Mouse (Mus musculus) layer of hippocampus, adult 8-10 months (tissue): ENCODE results near the gene Nr1h4. TPM values are rescaled to one million over a fixed set of nuclear protein-coding genes. Genes with fewer than 3 reads are reported as not detected.

Experiments used
- DNase-seq, 2 experiments: peaks; one replicate each; pipeline ENCODE4 v3.0.0; 2022; ENCODE audit warnings: low spot score in 2 of 2
- total RNA-seq, 4 experiments: library from RNA; stranded (reverse); gene quantifications; 2 replicates each; pipeline ENCODE4 v1.2.4; 2022

The Nr1h4 gene
- total RNA-seq, 4 experiments from 2014 or later: 0.14 to 0.54 (median 0.21) TPM

GRCm38 (mm10) chr10:89521790-89522431 lies 11.5 kb downstream of the Nr1h4 start:
- DNase-seq: no peak

DNA sequence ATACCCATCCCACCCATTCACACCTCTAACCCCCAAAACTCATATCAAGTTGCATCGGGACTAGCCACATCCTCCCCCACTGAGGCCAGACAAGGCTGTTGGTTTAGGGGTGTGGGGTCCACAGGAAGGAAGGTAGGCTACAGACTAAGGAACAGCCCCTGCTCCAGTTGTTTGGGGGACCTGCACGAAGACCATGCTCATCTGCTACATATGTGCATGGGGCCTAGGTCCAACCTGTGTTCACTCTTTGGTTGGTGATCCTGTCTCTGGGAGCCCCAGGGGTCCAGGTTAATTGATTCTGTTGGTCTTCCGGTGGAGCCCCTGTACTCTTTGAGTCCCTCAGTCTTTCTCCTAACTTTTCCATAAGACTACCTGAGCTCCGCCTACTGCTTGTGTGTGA lies 13.0 kb downstream of the Nr1h4 start:
- no peak for DNase-seq

GRCm38 (mm10) chr10:89519226-89519625 lies 14.2 kb downstream of the Nr1h4 start:
- no peak for DNase-seq

GRCm38 (mm10) chr10:89518365-89518764 lies 15.0 kb downstream of the Nr1h4 start:
- DNase-seq: no peak

DNA sequence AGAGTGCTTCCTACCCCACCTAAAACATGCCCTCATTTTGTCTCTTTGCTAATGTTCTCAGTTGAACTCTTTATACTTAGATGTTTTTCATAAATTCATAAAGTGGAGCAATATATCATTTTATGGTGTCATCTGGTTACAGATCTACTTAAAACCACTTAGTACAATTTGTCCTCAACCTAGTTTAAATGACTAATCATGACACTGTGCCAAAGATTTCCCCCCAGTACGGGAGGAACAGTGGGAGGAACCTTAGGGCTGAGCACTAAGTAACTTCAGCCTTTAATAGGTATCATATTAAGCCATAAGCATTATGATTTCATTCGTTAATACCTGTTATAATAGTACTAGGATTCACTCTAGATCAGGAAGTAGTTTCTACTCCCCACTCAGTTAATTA lies 17.6 kb downstream of the Nr1h4 start:
- no peak for DNase-seq

DNA sequence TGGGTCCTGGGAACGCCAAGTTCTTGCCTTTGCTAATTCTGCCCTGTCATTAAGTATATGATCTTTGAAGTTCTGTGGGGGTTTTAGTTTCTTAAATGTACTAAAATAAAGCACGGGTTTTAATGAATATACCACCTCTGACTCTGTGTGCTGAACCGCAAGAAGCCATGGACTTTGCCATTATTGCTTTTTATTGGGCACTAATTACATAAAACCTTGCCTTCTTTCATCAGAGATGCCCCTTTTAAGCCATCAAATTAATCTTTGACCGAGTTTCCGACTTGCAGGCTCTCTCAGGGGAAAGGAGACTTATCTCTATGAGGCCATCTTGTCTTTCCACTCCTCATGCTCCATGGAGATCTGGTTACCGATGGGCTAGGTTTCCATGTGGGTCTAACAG lies 20.8 kb downstream of the Nr1h4 start:
- DNase-seq: no peak

- DNase-seq: peak in 1 of 2 experiments; percentile 5
Observed at GRCm38 (mm10) chr10:89510547-89510946, 22.8 kb downstream of the Nr1h4 start.

DNA sequence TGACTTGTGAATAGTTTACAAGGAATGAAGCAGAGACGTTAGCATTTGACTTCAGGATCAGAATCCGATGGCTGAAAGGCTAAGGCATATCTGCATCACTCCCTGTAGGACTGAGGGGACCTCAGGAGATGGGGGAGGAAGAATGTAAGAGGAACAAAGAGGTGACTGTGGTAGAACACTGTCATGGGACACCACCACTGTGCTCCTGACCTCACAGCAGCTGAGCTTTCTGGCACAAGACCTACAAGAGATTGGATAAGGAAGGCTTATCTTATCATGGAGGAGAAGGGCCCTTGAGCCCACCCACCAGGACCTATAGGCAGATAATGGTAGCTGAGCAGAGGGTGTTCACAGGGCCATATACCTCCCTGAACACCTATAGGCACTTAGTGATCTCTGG lies 24.8 kb downstream of the Nr1h4 start:
- no peak for DNase-seq

DNA sequence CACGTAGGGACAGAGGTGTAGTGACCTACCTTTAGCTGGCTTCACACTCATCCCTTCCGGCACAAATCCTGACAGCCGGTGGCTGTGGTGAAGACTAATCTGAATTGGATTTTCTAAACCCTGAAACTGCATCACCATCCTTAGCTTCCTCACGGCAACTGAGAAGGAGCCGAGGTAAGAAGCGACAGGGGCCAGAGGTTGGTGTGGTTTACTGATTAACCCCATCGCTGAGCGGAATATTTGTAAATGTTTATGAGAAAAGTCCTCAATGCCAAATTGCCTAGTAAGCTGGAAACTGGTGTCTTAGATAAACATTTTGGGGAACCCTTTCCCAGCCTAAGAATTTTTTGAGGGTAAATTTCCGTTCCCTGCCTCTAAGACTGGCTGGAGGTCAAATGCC lies 26.9 kb downstream of the Nr1h4 start:
- no peak for DNase-seq

GRCm38 (mm10) chr10:89505592-89505955 lies 27.8 kb downstream of the Nr1h4 start:
- no peak for DNase-seq

DNA sequence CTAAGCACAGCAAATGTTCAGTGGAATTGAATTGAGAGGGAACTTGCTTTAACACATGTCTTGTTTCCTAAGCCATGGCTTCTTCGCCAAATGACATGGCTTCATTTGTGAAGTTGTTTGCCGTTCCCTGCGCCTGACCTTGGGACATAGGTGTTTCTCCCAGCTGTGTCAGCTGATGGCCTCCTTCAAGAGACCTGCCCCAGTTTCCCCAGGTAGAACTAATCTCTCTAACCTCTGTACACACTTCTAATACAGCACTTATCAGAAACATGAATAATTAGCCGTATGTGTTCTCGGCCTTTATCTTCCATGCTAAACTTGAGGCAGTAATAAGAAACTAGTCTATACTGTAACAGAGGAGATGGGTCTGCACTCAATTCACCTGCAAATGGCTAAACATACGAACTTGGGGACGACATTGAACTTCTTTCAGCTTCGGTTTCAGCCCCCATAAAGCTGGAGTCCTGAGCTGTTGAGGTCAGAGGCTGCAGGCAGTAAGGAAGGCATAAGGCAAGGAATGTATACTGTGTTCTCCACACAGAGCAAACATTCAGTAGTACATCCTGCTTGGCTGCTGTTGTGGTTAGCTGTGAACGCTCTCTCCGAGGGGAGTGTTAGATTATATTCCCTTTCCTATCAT lies 28.3 kb downstream of the Nr1h4 start:
- no peak for DNase-seq

GRCm38 (mm10) chr10:89502986-89503560 lies 30.3 kb downstream of the Nr1h4 start:
- DNase-seq: no peak

DNA sequence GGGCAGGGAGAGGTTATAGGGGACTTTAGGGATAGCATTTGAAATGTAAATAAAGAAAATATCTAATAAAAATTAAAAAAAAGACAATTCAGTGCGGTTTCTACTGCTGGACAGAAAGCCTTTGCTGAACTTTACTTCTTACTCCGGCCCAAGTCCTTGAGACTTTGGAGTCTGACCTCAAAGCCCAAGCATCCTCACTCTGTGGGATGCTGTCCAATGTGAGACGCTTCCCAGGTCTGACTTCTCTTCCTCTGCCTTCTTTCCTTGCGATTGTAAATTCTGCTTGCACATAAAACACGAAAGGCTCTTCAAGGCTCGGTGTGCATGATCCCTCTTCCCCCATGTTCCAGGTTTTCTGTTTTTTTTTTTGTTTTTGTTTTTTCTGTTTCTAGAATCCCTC lies 31.5 kb downstream of the Nr1h4 start:
- no peak for DNase-seq

GRCm38 (mm10) chr10:89495537-89495936 lies 37.8 kb downstream of the Nr1h4 start:
- DNase-seq: no peak

GRCm38 (mm10) chr10:89491321-89491720 lies 42.1 kb downstream of the Nr1h4 start:
- DNase-seq: no peak

- DNase-seq: no peak
Observed at GRCm38 (mm10) chr10:89490250-89490649, 43.1 kb downstream of the Nr1h4 start.

- no peak for DNase-seq
Observed at GRCm38 (mm10) chr10:89489459-89489858, 43.9 kb downstream of the Nr1h4 start.

DNA sequence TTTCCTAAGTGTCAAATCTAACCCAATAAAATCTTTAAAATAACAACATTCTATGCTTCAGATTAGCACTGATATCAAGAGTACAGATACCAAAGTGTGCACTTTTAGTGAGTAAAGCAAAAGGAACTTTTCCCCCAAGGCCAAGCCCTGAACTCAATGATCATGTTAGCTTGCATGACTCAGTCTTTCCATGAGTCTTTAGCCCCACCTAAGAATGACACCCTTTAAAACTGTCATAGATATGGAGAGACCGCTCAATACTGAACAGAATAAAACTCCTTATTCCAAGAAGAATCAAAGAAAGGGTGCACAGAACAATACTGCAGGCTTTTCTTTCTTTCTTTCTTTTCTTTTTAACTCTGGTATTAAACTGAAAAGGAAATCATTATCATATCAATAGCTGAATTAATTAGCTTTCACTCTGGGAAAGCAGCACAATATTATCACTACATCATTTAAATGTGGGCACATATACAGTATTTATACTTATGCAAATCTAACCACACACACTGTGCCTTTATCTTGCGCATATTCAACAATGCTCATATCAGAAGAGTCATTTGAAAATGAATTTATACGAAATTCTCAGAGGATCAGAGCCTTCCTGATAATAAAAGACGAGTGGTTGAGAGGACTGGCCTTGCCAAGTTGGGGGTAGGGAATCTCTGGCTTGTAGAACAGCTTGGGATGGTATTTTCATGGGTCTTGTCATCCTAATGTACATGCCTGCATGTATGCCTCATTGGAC lies 46.2 kb downstream of the Nr1h4 start:
- DNase-seq: no peak

DNA sequence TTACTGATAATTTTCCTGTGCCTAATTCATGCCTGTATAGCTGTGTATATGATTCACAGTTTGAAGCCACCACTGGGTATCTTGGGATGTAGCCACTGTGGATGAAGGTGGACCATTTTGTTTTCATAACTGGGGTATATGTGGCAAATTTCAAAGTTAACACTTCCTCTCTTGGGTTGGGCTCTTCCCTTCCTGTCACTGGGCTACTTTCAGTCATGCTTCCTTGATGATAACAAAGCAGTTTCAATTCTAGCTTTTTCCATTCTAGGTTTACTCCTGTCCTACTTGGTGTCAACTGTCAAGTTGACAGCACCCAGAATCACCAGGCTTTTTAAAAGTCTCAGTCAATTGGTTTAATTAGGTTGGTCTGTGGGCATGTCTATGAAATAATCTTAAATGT lies 48.5 kb downstream of the Nr1h4 start:
- no peak for DNase-seq

DNA sequence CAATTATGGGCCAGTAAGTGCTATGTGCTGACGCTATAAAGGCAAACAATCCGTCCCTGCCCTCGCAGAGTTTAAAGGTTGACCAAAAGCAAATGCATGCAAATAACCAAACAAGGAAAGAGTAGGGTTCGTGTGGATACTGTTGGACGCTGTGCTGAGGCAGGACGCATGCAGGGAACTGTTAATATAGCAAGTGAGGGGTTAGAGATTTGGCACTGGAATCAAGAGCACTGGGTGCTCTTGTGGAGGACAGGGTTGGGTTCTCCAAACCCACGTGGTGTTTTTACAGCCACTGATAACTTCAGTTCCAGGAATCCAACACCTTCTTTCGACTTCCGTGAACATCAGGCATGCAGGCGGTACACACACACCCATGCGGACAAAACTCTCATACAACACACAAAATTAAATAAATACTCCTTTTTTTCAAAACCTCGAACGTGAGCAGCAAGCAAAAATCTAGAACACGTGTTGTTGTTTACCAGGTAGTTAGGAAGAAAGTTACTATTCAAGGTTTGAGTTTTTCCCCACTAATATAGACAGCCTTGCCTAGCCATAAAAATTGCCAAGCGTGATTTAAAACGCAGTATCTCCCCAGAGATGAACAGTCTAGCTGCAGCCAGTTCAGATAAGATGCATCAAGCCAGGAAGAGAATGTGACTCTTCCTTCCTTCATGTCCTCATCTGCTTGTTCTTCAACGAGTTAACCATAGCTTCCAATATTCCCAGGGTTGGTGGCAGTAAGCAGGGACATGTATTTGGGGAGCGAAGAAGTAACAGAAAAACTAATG lies 49.4 kb downstream of the Nr1h4 start:
- no peak for DNase-seq

- DNase-seq: no peak
Observed at GRCm38 (mm10) chr10:89483113-89483512, 50.3 kb downstream of the Nr1h4 start.
